Mouse (Mus musculus) heart, embryonic 16.5 days (tissue): ENCODE results near the gene Gm20388. TPM values are rescaled to one million over a fixed set of nuclear protein-coding genes. Genes with fewer than 3 reads are reported as not detected.

ENCODE experiments used
- ATAC-seq: fragments of 200-750 bp; cut with Nextera tagmentation; replicated peaks from 2 replicates; pipeline ENCODE4 v1.8.0; 2017; ENCODE audit warnings: moderate number of reproducible peaks; ENCODE audit not compliant: insufficient read depth, low FRiP score; ENCODE audit errors: extremely low read depth
- H3K27ac ChIP-seq: fragments of 300-500 bp; sonication (generic); 2 replicates; pipeline ENCODE4 v1.5.1; 2014; ENCODE audit warnings: mild to moderate bottlenecking, low read length, control low read depth, moderate library complexity
- H3K27me3 ChIP-seq: fragments of 300-500 bp; sonication (generic); 2 replicates; pipeline ENCODE4 v1.6.1; 2014; ENCODE audit warnings: low read length, mixed read lengths; ENCODE audit not compliant: control insufficient read depth, insufficient read depth
- H3K36me3 ChIP-seq: fragments of 300-500 bp; sonication (generic); 2 replicates; pipeline ENCODE4 v1.6.1; 2014; ENCODE audit not compliant: control insufficient read depth, insufficient read depth
- H3K4me1 ChIP-seq: fragments of 300-500 bp; sonication (generic); 2 replicates; pipeline ENCODE4 v1.6.1; 2014; ENCODE audit warnings: low read length, mixed read lengths; ENCODE audit not compliant: control insufficient read depth, insufficient read depth
- H3K4me2 ChIP-seq: fragments of 300-500 bp; sonication (generic); 2 replicates; pipeline ENCODE4 v1.6.1; 2014; ENCODE audit warnings: low read depth, mild to moderate bottlenecking, control low read depth, low read length
- H3K4me3 ChIP-seq: fragments of 300-500 bp; sonication (generic); 2 replicates; pipeline ENCODE4 v1.5.1; 2014; ENCODE audit warnings: mild to moderate bottlenecking, control low read depth, low read length
- H3K9ac ChIP-seq: fragments of 300-500 bp; sonication (generic); 2 replicates; pipeline ENCODE4 v1.6.1; 2014; ENCODE audit warnings: low read length, control low read depth
- H3K9me3 ChIP-seq: fragments of 300-500 bp; sonication (generic); replicated peaks from 2 replicates; pipeline ENCODE4 v1.6.1; 2016; ENCODE audit warnings: low read length; ENCODE audit not compliant: control insufficient read depth
- WGBS: fragments of 180-500 bp; shearing (Covaris S2); extraction: QIAGEN DNeasy Blood & Tissue Kit; methylation state at CpG from one replicate; pipeline ENCODE4 v1.1.7; 2014; 5-methylcytosine and 5-hydroxymethylcytosine counted together
- polyA plus RNA-seq: library from polyadenylated mRNA; unstranded; fragments of >200 nt; fragmentation: Nextera tagmentation; extraction: Ambion mirVana; gene quantifications from 2 replicates; pipeline ENCODE4 v1.2.1, GENCODE M21; 2015

Gm20388 gene
- polyA plus RNA-seq, 1 experiment from 2014 or later = 4.5 TPM

DNA sequence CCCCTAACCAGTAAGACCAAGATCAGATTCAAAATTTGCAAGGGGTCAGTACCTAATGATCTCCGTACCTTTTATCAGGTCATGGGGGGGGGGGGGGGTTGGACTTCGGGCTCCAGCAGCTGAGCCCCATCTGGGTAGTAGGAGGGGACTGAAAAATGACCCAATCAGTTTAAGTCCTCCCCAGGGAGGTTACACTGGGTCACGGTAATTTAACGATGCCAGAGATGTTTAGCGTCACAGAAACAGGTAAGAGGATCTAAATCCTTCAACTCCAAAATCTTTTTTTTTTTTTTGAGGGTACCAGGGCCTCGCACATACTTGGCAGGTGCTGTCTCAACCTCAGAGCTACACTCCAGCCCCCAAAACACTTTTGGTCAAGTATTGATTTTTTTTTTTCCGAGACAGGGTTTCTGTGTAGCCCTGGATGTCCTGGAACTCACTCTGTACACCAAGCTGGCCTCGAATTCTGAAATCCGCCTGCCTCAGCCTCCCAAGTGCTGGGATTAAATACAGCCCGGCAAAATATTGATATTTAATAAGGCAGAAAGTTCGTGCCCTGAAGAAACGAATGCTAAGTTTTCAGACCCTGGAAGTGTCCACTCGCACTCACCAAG lies 2465.2 kb downstream of the Gm20388 start:
- H3K36me3 ChIP-seq = peaks cover 14% of the 10 kb centered on the region
- peaks cover 17% of the 10 kb centered on the region for H3K4me1 ChIP-seq
- peak overlapping the region; percentile 69 for H3K4me2 ChIP-seq
- no peaks in the 10 kb centered on the region for H3K27me3 ChIP-seq
- H3K4me3 ChIP-seq = peak overlapping the region; percentile 73
- peak overlapping the region; percentile 65 for H3K9ac ChIP-seq
- 0 out of 2 replicates have a peak, but pooled peaks have one; percentile 0 for ATAC-seq
- 20% methylated on average over 13 of the region's 13 CpGs for WGBS
- no peaks in the 10 kb centered on the region for H3K9me3 ChIP-seq
- peak overlapping the region; percentile 64 for H3K27ac ChIP-seq

DNA sequence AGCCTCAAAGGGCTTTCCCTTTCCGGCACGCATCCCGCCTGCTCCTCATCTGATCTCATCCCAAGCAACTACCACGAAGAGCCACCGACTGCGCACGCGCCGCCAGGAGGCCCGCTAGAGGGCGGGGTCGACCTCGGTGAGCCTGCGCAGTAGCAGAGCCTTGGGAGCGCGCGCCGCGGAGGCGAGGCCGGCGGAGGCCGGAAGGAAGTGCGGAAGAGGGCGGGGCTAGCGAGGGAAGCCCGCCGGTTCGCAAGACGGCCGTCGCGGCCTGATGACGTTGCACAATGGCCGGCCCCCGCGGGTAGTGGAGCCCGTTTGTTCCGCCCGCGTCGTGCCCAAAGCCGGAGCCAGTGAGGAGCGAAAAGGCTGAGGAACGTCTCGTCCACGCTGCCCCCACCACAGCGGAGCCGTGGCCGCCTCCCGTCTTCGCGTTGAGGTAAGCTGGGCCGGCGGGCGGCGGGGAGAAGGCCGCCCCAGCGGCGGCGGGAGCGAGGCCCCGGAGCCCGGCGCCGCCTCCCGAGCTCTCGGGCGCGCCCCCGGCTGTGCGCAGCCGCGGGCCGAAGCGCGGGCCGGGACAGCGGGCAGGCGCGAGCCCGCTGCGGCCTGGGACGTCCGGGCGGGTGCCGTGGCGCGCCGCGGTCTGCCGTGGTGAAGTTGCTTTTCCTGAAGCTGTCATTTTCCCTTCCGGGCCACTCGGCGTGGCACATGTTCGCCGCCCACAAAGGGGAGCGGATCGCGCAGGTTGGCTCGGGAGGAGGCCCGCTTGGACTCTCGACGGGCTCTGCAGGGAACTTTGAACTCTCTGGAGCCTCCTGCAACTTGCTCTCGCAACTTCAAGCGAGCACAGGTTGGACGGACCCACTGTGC lies 2466.0 kb downstream of the Gm20388 start, which contains the start of gene Zc3h18:
Gene Zc3h18, plus strand, starts transcription at position 245 of the 867 bp plus-strand sequence.
- Histone ChIP-seq H3K9me3 (no peaks in the 10 kb centered on the region), H3K4me2 (peak within 1 kb of the TSS; percentile 93), H3K9ac (peak within 1 kb of the TSS; percentile 85), H3K4me3 (peak within 1 kb of the TSS; percentile 73), H3K27ac (peak within 1 kb of the TSS; percentile 91), H3K4me1 (peaks cover 17% of the 10 kb centered on the region), H3K36me3 (peaks cover 14% of the 10 kb centered on the region), H3K27me3 (no peaks in the 10 kb centered on the region)
- under 1% methylated on average over 106 of the region's 107 CpGs for WGBS
- peak; percentile 98 for ATAC-seq

DNA sequence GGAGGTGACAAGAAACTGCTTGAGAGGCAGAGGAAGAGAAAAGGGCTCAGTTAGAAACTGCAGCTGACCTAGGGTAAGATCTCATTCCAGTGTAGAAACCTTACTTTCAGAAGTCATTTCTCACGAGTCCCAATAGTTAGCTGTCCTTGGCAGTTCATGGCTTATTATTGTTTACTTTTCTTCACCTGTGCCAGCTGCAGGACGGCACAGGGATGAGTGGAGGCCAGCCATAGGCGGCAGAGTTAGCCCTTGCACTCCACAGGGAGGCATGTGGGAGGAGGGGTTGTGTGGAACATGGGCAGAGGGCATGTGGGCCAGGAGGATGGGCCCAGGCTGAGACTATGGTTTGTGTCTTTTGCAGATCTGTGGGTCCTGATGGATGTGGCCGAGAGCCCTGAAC lies 2472.4 kb downstream of the Gm20388 start:
- Histone ChIP-seq H3K9ac (no peak overlapping the region), H3K4me1 (peaks cover 4% of the 10 kb centered on the region), H3K36me3 (peaks cover 47% of the 10 kb centered on the region), H3K4me2 (no peak overlapping the region), H3K27me3 (no peaks in the 10 kb centered on the region), H3K4me3 (no peak overlapping the region), H3K9me3 (no peaks in the 10 kb centered on the region), H3K27ac (no peak overlapping the region)
- no peak for ATAC-seq
- WGBS = 81% methylated on average over 4 of the region's 4 CpGs

DNA sequence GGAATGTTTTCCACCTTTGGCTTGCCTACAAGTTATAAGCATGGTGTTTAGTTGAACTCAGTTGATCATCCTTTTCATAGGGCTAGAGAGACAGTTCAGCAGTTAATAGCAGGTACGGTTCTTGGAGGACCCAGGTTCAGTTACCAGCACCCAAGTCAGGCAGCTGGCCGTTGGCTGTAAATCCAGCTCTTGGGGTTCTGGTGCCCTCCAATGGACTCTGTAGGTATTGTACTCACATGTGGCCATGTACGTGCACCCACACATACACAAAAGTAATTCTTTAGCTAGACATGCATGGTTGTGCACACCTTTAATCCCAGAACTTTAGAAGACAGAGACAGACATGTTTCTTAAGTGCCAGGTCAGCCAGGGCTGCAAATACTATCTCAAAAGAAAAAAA lies 2478.7 kb downstream of the Gm20388 start:
- Histone ChIP-seq H3K9ac (no peak overlapping the region), H3K4me2 (no peak overlapping the region), H3K27ac (no peak overlapping the region), H3K4me1 (no peaks in the 10 kb centered on the region), H3K9me3 (0 out of 2 replicates have a peak, but pooled peaks cover 4% of the 10 kb centered on the region), H3K27me3 (no peaks in the 10 kb centered on the region), H3K36me3 (peaks cover 47% of the 10 kb centered on the region), H3K4me3 (no peak overlapping the region)
- 90% methylated on average over 3 of the region's 3 CpGs for WGBS
- ATAC-seq = no peak

DNA sequence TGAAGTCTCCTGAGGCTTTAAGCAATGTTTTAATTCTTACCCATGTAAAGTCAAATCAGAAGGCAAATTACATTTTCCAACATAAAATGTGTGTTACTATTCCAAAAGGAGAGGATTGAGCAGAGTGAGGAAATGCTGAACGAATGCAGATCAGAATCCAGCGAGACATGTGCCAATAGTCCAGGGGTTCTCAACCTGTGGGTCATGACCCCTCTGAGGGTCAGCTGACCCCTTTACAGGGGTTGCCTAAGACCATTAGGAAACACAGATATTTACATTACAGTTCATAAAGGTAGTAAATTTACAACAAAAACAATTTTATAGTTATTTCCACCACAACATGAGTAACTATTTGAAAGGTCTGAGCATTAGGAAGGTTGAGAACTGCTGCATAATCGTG lies 2480.1 kb downstream of the Gm20388 start:
- Histone ChIP-seq H3K9ac (no peak overlapping the region), H3K27ac (no peak overlapping the region), H3K36me3 (peaks cover 38% of the 10 kb centered on the region), H3K4me2 (no peak overlapping the region), H3K4me1 (no peaks in the 10 kb centered on the region), H3K4me3 (no peak overlapping the region), H3K9me3 (0 out of 2 replicates have a peak, but pooled peaks cover 4% of the 10 kb centered on the region), H3K27me3 (no peaks in the 10 kb centered on the region)
- ATAC-seq = no peak
- WGBS = 80% methylated on average over 3 of the region's 3 CpGs

DNA sequence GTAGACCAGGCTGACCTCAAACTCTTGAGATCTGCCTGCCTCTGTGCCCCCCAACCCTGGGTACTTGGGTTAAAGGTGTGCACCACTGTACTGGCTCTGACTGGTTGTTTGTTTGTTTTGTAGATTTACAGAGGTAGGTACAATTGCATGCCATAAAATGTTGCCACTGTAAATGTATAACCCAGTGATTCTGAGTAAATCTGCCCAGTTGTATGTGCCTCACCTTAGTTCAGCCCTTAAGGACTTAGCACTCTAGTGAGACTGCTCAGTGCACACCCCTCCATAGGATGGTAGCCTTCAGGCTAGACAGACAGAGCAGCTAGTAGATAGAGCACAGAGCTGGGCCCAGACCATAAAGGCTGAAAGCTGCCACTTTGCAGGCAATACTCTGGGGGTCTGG lies 2483.1 kb downstream of the Gm20388 start:
- ATAC-seq = no peak
- Histone ChIP-seq H3K27me3 (no peaks in the 10 kb centered on the region), H3K27ac (no peak overlapping the region), H3K36me3 (peaks cover 26% of the 10 kb centered on the region), H3K4me2 (no peak overlapping the region), H3K9me3 (0 out of 2 replicates have a peak, but pooled peaks cover 4% of the 10 kb centered on the region), H3K4me1 (no peaks in the 10 kb centered on the region), H3K9ac (no peak overlapping the region), H3K4me3 (no peak overlapping the region)

DNA sequence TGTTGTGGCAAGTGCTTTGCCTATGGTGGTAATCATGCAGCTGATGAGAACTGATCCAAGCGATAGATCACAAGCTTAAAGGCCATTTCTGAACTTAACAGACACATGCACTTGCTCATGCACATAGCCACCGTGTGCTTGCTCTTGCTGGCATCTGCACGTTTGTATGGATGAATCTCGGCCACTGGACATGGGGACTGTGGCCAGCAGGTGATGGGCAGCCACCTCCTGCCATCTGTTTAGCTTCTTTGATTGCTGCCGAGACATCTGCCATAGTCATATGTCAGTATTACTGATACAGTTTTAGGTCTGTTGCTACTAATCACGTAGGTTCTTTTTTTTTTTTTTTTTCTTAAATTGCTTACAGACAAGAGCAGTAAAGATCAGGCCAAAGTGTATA lies 2484.7 kb downstream of the Gm20388 start:
- no peak overlapping the region for H3K27ac ChIP-seq

DNA sequence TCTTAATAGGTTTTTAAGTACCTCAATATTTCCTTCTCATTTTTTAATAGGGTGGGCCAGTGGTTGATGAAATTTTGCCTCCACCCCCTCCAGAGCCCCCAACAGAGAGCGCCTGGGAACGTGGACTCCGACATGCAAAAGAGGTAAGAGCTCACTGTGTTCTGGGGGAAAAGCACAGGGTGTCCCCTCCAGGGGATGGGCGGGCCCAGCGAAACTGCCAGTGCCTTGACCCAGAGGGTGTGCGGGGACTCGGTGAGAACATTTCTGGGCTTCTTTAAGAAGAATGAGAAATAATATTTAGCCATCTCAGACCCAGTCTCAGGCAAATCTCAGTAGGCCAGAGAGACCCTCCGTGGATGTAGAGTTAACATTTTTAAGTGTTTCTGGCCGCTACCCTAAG lies 2487.5 kb downstream of the Gm20388 start:
- peaks cover 46% of the 10 kb centered on the region for H3K36me3 ChIP-seq
- no peaks in the 10 kb centered on the region for H3K9me3 ChIP-seq
- 95% methylated on average over 9 of the region's 9 CpGs for WGBS
- no peak for ATAC-seq
- no peak overlapping the region for H3K4me3 ChIP-seq
- H3K4me1 ChIP-seq = no peaks in the 10 kb centered on the region
- H3K27me3 ChIP-seq = no peaks in the 10 kb centered on the region
- no peak overlapping the region for H3K27ac ChIP-seq
- H3K4me2 ChIP-seq = no peak overlapping the region
- no peak overlapping the region for H3K9ac ChIP-seq

More for the DNA sequence above, 2484.7 kb downstream of the Gm20388 start:
- Histone ChIP-seq H3K4me2 (no peak overlapping the region), H3K27me3 (no peaks in the 10 kb centered on the region), H3K4me3 (no peak overlapping the region), H3K9me3 (no peaks in the 10 kb centered on the region), H3K36me3 (peaks cover 30% of the 10 kb centered on the region), H3K9ac (no peak overlapping the region), H3K4me1 (no peaks in the 10 kb centered on the region)
- whole genome bisulfite sequencing = 83% methylated on average over 6 of the region's 6 CpGs
- no peak for ATAC-seq
